Mouse (Mus musculus): Measurements from ENCODE around the gene Mfsd4b5. TPM values are rescaled to one million over a fixed set of nuclear protein-coding genes. Genes with fewer than 3 reads are reported as not detected.
"Not testable (repeated sequence)": the region's sequence is repeated elsewhere in the genome, so short reads cannot be mapped to it uniquely, and the experiment has no call there.

The Mfsd4b5 gene
- polyA plus RNA-seq, 1 experiment from 2014 or later, result not detected

DNA sequence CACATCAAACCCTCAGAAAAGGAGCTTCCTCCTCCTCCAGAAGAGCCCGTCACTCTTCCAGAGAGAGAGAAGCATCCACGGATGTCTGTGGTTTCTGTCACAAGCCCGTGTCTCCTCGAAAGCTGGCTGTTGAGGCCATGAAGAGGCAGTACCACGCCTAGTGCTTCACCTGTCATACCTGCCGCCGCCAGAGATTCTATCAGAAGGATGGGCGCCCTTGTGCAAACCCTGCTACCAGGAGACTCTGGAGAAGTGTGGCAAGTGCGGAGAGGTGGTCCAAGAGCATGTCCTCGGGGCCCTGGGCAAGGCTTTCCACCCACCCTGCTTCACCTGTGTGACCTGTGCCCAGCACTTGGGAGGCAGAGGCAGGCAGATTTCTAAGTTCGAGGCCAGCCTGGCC, 23.1 kb upstream of the Mfsd4b5 start:
- Histone ChIP-seq H3K9me3 (replicated peaks) (no peaks in the 10 kb centered on the region), H3K27me3 (replicated peaks) (no peaks in the 10 kb centered on the region), H3K4me1 (0 out of 2 replicates have a peak, but pooled peaks cover 2% of the 10 kb centered on the region), H3K4me3 (replicated peaks) (no peak overlapping the region), H3K36me3 (no peaks in the 10 kb centered on the region), H3K27ac (replicated peaks) (no peak overlapping the region), H3K4me2 (no peak overlapping the region), H3K9ac (replicated peaks) (no peak overlapping the region)
- 90% methylated on average over 11 of the region's 11 CpGs for WGBS
- ATAC-seq (ENCODE audit: low FRiP score), result no peak

DNA sequence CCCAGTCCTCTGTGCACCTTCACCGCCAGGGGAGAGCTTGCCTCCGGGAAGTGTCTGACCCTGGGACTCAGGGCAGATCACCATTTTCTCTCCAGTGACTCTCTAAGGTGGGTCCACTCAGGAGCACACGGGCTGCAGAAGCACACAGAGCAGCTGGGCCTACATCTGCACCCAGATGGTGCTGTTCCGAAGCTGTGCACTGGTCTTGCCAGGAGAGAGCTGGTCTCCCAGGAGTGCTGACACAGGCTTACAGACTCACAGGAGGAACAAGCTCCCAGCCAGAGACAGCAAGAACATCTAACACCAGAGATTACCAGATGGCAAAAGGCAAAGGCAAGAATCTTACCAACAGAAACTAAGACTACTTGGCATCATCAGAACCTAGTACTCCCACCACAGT, 22.4 kb upstream of the Mfsd4b5 start:
- H3K36me3 ChIP-seq; H3K9me3 ChIP-seq (replicated peaks); H3K4me3 ChIP-seq (replicated peaks); H3K27ac ChIP-seq (replicated peaks); H3K4me2 ChIP-seq; H3K4me1 ChIP-seq; H3K9ac ChIP-seq (replicated peaks); ATAC-seq (ENCODE audit: low FRiP score); H3K27me3 ChIP-seq (replicated peaks): not testable (repeated sequence)
- WGBS, result 72% methylated on average over 4 of the region's 4 CpGs

- ATAC-seq (ENCODE audit: low FRiP score), result no peak
- Histone ChIP-seq H3K9me3 (replicated peaks) (no peaks in the 10 kb centered on the region), H3K36me3 (no peaks in the 10 kb centered on the region), H3K4me2 (no peak overlapping the region), H3K27me3 (replicated peaks) (no peaks in the 10 kb centered on the region), H3K9ac (replicated peaks) (no peak overlapping the region), H3K4me1 (0 out of 2 replicates have a peak, but pooled peaks cover 2% of the 10 kb centered on the region), H3K27ac (replicated peaks) (no peak overlapping the region), H3K4me3 (replicated peaks) (no peak overlapping the region)
- 91% methylated on average over 4 of the region's 4 CpGs for WGBS
Observed at GRCm38 (mm10) chr10:40007953-40008352, 21.5 kb upstream of the Mfsd4b5 start.

DNA sequence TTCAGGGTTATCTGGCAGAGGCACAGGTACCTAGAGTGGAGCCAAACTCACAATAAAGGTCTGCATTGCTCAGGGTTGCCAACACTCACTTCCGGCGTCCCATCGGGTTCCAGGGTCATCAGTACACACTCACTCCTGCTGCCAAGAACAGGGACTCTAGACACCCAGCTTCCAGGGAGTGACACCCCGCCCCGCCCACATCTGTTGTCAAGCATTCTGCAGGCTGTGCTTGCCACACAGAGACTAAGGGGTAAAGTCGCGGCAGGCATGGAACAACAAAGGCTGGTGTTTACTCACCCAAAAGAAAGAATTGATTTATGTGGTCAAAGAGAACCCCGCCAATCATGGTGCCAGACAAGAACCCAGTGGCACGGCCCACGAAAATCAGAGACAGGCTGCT, 20.5 kb upstream of the Mfsd4b5 start:
- 58% methylated on average over 10 of the region's 10 CpGs for WGBS
- ATAC-seq (ENCODE audit: low FRiP score), result no peak
- H3K4me3 ChIP-seq (replicated peaks), result no peak overlapping the region

GRCm38 (mm10) chr10:40000746-40001145, 14.3 kb upstream of the Mfsd4b5 start:
- Histone ChIP-seq H3K27ac (replicated peaks) (no peak overlapping the region), H3K4me2 (no peak overlapping the region), H3K9me3 (replicated peaks) (no peaks in the 10 kb centered on the region), H3K36me3 (no peaks in the 10 kb centered on the region), H3K4me1 (0 out of 2 replicates have a peak, but pooled peaks cover 2% of the 10 kb centered on the region), H3K27me3 (replicated peaks) (no peaks in the 10 kb centered on the region), H3K4me3 (replicated peaks) (no peak overlapping the region), H3K9ac (replicated peaks) (no peak overlapping the region)
- ATAC-seq (ENCODE audit: low FRiP score), result no peak
- 91% methylated on average over 2 of the region's 2 CpGs for WGBS

More for the DNA sequence above, 20.5 kb upstream of the Mfsd4b5 start:
- no peak overlapping the region for H3K4me2 ChIP-seq
- H3K36me3 ChIP-seq, result no peaks in the 10 kb centered on the region
- no peaks in the 10 kb centered on the region for H3K9me3 ChIP-seq (replicated peaks)
- H3K4me1 ChIP-seq, result 0 out of 2 replicates have a peak, but pooled peaks cover 2% of the 10 kb centered on the region
- H3K27me3 ChIP-seq (replicated peaks), result no peaks in the 10 kb centered on the region
- H3K9ac ChIP-seq (replicated peaks), result no peak overlapping the region
- no peak overlapping the region for H3K27ac ChIP-seq (replicated peaks)

DNA sequence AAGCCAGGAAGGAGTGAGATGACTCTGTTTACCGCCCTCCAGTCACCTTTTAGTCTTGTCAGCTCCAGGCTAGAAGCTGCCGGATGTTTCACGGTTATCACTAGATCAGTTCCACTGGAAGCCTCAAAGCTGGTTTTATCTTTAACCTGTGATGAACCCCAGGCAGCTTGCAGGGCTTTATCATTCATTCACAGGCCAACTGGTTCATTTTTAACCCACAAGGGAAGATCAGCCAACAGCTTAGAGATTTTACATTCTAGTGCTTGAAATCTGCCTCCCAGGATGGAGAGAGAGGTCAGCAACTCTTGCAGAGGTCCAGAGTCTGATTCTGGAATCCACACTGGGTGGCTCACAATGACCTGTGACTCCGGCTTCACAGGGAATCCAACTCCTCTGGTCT, 4.7 kb upstream of the Mfsd4b5 start:
- no peak overlapping the region for H3K9ac ChIP-seq (replicated peaks)
- H3K4me2 ChIP-seq, result no peak overlapping the region
- H3K27ac ChIP-seq (replicated peaks), result no peak overlapping the region
- H3K36me3 ChIP-seq, result no peaks in the 10 kb centered on the region
- no peak for ATAC-seq (ENCODE audit: low FRiP score)
- no peaks in the 10 kb centered on the region for H3K27me3 ChIP-seq (replicated peaks)
- no peaks in the 10 kb centered on the region for H3K4me1 ChIP-seq
- H3K4me3 ChIP-seq (replicated peaks), result no peak overlapping the region
- WGBS, result 87% methylated on average over 4 of the region's 4 CpGs
- H3K9me3 ChIP-seq (replicated peaks), result 0 out of 2 replicates have a peak, but pooled peaks cover 7% of the 10 kb centered on the region

GRCm38 (mm10) chr10:39982604-39983003, 3.8 kb downstream of the Mfsd4b5 start:
- H3K9ac ChIP-seq (replicated peaks), result no peak overlapping the region
- 50% methylated on average over 5 of the region's 5 CpGs for WGBS
- H3K36me3 ChIP-seq, result no peaks in the 10 kb centered on the region
- peaks cover 7% of the 10 kb centered on the region; the same call in 1 of the 2 replicates for H3K9me3 ChIP-seq (replicated peaks)
- no peaks in the 10 kb centered on the region for H3K4me1 ChIP-seq
- no peak overlapping the region for H3K27ac ChIP-seq (replicated peaks)
- H3K4me3 ChIP-seq (replicated peaks), result no peak overlapping the region
- ATAC-seq (ENCODE audit: low FRiP score), result no peak
- no peaks in the 10 kb centered on the region for H3K27me3 ChIP-seq (replicated peaks)
- H3K4me2 ChIP-seq, result no peak overlapping the region

DNA sequence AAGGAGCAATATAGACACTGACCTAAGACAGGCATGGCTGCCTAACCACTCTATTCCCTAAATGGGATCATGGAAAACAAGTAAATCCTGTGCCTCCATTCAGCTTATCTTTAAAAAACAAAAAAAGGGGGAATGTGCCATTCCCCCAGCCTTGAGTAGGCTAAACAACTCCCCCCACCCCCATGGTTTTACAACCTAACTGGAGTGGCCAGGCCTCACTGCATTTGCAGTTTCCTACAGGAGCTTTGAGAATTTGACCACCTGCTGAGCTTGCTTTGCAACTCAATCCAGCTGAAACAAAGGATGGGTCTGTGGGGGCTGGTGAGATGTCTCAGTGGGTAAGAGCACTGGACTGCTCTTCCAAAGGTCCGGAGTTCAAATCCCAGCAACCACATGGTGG, 8.2 kb downstream of the Mfsd4b5 start:
- 95% methylated on average over 1 of the region's 1 CpGs for WGBS
- no peak overlapping the region for H3K27ac ChIP-seq (replicated peaks)
- no peaks in the 10 kb centered on the region for H3K36me3 ChIP-seq
- H3K4me3 ChIP-seq (replicated peaks), result no peak overlapping the region
- no peaks in the 10 kb centered on the region for H3K27me3 ChIP-seq (replicated peaks)
- H3K9ac ChIP-seq (replicated peaks), result no peak overlapping the region
- no peak overlapping the region for H3K4me2 ChIP-seq
- ATAC-seq (ENCODE audit: low FRiP score), result no peak
- H3K4me1 ChIP-seq, result no peaks in the 10 kb centered on the region
- H3K9me3 ChIP-seq (replicated peaks), result peaks cover 7% of the 10 kb centered on the region; the same call in 1 of the 2 replicates

GRCm38 (mm10) chr10:39977346-39977745, 9.1 kb downstream of the Mfsd4b5 start:
- ATAC-seq (ENCODE audit: low FRiP score), result no peak
- Histone ChIP-seq H3K36me3 (no peaks in the 10 kb centered on the region), H3K9ac (replicated peaks) (no peak overlapping the region), H3K9me3 (replicated peaks) (peaks cover 7% of the 10 kb centered on the region; the same call in 1 of the 2 replicates), H3K4me1 (no peaks in the 10 kb centered on the region), H3K4me3 (replicated peaks) (no peak overlapping the region), H3K27me3 (replicated peaks) (no peaks in the 10 kb centered on the region), H3K4me2 (no peak overlapping the region), H3K27ac (replicated peaks) (no peak overlapping the region)
- WGBS, result 97% methylated on average over 4 of the region's 4 CpGs

DNA sequence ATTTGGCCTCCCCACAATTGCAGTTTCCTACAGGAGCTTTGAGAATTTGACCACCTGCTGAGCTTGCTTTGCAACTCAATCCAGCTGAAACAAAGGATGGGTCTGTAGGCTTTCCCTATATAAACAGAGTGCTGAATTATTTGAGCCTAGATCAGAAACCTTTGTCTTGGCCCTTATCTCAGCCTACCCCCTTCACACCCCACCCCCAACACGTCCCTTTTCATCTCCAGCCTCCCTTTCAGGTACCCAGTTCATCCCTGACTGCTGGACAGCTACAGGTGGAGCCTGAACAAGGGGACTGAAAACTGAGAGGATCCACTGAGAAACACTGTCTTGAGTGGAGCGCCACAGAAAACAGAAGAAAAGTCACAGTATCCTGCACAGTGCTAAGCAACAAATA, 10.7 kb downstream of the Mfsd4b5 start:
- no peaks in the 10 kb centered on the region for H3K4me1 ChIP-seq
- H3K4me2 ChIP-seq, result no peak overlapping the region
- no peak overlapping the region for H3K9ac ChIP-seq (replicated peaks)
- WGBS, result 49% methylated on average over 2 of the region's 2 CpGs
- H3K36me3 ChIP-seq, result no peaks in the 10 kb centered on the region
- ATAC-seq (ENCODE audit: low FRiP score), result no peak
- peaks cover 7% of the 10 kb centered on the region; the same call in 1 of the 2 replicates for H3K9me3 ChIP-seq (replicated peaks)
- no peaks in the 10 kb centered on the region for H3K27me3 ChIP-seq (replicated peaks)
- no peak overlapping the region for H3K4me3 ChIP-seq (replicated peaks)
- H3K27ac ChIP-seq (replicated peaks), result no peak overlapping the region

DNA sequence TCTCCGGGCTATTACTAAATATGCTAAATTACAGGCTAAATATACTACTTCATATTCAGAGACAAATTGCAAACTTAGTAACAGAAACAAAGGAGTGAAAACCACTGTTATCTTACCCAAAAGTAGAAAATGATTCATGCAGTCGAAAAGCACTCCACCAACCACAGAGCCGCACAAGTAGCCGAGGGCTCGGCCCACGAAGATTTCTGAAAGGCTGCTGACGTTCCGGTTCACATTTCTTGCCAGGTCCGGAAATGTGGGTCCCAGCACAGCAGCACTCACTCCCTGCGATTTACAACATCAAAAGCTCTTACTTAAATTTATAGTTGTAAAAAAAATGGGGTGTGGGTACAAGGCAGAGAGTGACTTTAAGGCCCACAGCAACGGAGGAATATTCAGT, 11.5 kb downstream of the Mfsd4b5 start:
- H3K27me3 ChIP-seq (replicated peaks), result no peaks in the 10 kb centered on the region
- no peak overlapping the region for H3K9ac ChIP-seq (replicated peaks)
- H3K9me3 ChIP-seq (replicated peaks), result peaks cover 7% of the 10 kb centered on the region; the same call in 1 of the 2 replicates
- no peak overlapping the region for H3K27ac ChIP-seq (replicated peaks)
- no peaks in the 10 kb centered on the region for H3K36me3 ChIP-seq
- no peak overlapping the region for H3K4me3 ChIP-seq (replicated peaks)
- no peaks in the 10 kb centered on the region for H3K4me1 ChIP-seq
- 72% methylated on average over 11 of the region's 11 CpGs for WGBS
- H3K4me2 ChIP-seq, result no peak overlapping the region
- ATAC-seq (ENCODE audit: low FRiP score), result no peak

DNA sequence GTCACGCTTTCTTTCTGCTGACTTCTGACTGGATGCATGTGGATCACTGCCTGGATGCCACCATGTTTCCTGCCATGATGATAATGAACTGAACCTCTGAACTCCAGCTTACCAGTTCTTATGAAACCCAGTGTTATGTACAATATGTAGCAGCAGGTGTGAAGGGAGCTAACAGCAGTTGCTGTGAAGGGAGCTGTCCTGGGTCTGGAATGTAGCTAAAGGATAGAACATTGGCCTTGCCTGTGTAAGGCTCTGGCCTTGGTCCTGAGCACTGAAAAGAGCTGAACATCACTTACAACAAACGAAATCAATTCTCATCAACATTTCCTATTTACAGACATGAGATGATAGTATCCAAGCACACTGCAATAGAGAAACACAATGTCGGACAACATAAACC, 18.9 kb downstream of the Mfsd4b5 start:
- 85% methylated on average over 3 of the region's 3 CpGs for WGBS

DNA sequence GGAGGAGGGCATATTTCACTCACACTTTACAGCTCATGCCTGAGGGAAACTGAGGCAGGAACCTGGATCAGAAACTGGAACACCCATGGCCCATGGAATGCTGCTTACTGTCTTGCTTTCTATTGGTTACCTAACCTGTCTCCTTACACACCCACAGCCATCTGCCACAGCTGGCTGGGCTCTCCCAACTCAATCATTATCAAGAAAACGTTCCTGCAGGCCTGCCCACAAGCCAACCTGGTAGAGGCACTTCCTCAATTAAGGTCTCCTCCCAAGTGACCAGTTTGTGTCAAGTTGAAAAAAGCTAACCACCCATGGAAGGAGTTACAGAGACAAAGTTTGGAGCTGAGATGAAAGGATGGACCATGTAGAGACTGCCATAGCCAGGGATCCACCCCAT, 24.5 kb downstream of the Mfsd4b5 start:
- no peaks in the 10 kb centered on the region for H3K9me3 ChIP-seq (replicated peaks)
- WGBS, result 51% methylated on average over 1 of the region's 1 CpGs
- no peak overlapping the region for H3K27ac ChIP-seq (replicated peaks)
- no peak overlapping the region for H3K4me3 ChIP-seq (replicated peaks)
- H3K9ac ChIP-seq (replicated peaks), result no peak overlapping the region
- H3K4me2 ChIP-seq, result no peak overlapping the region
- no peaks in the 10 kb centered on the region; the same call in 1 of the 2 replicates for H3K27me3 ChIP-seq (replicated peaks)
- ATAC-seq (ENCODE audit: low FRiP score), result no peak
- H3K36me3 ChIP-seq, result no peaks in the 10 kb centered on the region
- H3K4me1 ChIP-seq, result peaks cover 11% of the 10 kb centered on the region

More for the DNA sequence above, 18.9 kb downstream of the Mfsd4b5 start:
- Histone ChIP-seq H3K9ac (replicated peaks) (no peak overlapping the region), H3K27me3 (replicated peaks) (no peaks in the 10 kb centered on the region), H3K9me3 (replicated peaks) (no peaks in the 10 kb centered on the region), H3K27ac (replicated peaks) (no peak overlapping the region), H3K4me2 (no peak overlapping the region), H3K4me1 (no peaks in the 10 kb centered on the region), H3K4me3 (replicated peaks) (no peak overlapping the region), H3K36me3 (no peaks in the 10 kb centered on the region)
- ATAC-seq (ENCODE audit: low FRiP score), result no peak

Data from neural tube, embryonic 15.5 days (tissue).